Mouse (Mus musculus): ENCODE results near the gene Pla2g2f.

DNA sequence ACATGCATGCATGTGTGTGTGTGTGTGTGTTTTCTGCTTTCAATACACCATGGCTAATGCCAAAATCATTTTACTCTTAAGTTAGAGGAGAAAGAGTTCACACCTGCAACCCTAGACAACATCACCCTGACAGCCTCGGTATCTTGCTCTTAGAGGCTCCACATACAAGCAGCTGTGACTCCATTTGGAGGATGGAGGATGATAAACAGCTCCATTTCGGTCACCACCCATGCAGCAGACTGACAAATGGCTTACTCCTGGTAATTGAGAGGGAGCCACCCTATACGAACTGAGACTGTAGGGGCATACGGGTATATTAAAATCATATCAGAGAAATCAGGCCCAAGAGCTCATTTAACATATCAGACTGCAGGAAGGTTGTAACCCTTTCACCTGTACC, 31.0 kb upstream of the Pla2g2f start:
- TF ChIP-seq POLR2A (IDR thresholded peaks at IDR 0.05; ENCODE audit: borderline replicate concordance, low read depth, low read length): no peak
- no peak for TF ChIP-seq CTCF (IDR thresholded peaks at IDR 0.05; ENCODE audit: low read depth, low read length)

Data from bone marrow macrophage, adult 2 months (primary cell).